Mouse (Mus musculus) heart, postnatal 0 days (tissue): Measurements from ENCODE around the gene Tnni3.

ENCODE experiments used
- CTCF ChIP-seq: IDR thresholded peaks from 2 replicates; pipeline ENCODE4 v1.5.1; 2016; ENCODE audit warnings: antibody characterized with exemption, control low read depth, low read depth
- EP300 ChIP-seq: IDR thresholded peaks from 2 replicates; pipeline ENCODE4 v1.6.1; 2016; ENCODE audit warnings: antibody characterized with exemption, low read depth

DNA sequence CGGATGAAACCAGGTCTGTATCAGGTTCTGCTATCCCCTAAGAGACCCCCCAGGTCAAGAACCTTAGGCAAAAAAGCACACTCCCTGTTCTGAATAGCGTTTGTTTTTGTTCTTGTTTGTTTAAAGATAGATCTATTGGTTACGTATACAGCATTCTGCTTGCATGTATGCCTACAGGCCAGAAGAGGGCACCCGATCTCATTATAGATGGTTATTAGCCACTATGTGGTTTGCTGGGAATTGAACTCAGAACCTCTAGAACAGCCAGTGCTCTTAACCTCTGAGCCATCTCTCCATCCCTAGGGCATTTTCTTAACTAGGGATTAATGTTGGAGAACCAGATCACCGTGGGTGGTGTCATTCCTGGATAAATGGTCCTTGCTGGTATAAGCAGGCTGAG is 17.3 kb upstream of the Tnni3 start:
- no peak for TF ChIP-seq CTCF
- no peak for TF ChIP-seq EP300
